Mouse (Mus musculus) cerebral cortex, adult 2 months (tissue): Measurements from ENCODE around the gene Otx2.

Experiments used
- WGBS: fragments of 180-500 bp; shearing (Covaris S2); methylation state at CpG from one replicate; pipeline ENCODE4 v1.1.7; 2018; 5-methylcytosine and 5-hydroxymethylcytosine counted together

Gene Otx2

DNA sequence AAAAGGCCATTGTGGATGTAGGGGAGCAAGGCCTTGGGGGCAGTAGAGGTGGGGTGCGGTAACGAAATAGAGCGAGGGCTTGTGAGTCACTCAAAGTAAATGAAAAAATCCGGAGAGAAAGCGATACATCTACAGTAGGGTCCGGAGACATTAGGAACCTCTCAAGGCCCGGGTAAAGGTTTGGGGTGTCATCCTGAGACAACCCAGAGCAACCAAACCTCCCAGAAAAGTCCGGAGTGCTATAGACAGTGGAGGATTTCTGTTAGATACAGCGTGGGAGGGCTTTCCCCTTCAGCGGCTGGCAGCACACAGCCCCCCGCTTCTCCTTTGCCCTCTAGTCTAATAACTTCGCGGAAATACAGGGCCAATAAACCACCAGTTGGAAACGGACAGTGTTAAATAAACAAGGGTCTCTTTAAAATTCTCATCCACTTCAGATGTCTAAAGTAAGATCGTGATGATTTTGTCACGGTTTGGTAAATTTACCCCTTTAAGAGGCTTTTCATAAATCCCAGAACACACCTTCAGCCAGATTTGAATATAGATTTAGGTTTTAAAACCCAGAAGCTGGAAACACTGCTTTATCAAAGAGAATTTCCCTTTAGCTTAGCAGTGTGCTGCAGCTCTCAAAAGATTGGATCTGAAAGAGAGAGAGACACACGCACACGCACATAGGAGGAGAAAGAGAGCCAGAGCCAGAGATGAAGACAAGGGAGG is 3.9 kb downstream of the Otx2 start:
- WGBS: 6% methylated on average over 18 of the region's 18 CpGs

DNA sequence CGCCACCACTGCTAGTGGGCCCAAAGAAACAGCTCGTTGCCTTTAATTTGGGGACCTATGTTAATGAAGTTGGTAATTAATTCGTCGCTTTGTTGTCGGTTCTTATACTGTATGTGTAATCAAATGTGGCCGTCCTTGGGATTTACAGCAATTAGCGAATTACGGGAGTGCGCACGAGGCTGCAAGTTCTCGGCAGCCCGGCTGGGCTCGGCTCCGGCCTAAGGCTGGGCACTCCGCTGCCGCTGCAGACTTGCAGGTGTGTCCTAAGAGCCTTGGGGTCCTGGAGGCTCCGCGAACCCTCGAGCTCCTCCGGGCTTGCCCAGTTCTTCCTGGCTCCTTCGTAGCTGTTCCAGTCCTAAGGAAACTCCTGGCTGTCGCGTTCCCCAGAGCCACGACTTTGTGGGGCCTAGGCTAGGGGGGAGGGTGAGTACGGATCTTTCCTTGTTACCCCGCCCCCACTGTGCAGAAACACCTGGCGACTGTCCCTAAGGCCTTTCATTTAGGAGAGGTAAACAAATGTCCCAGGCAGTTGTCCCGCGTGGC is 4.8 kb downstream of the Otx2 start:
- WGBS: 3% methylated on average over 29 of the region's 29 CpGs

DNA sequence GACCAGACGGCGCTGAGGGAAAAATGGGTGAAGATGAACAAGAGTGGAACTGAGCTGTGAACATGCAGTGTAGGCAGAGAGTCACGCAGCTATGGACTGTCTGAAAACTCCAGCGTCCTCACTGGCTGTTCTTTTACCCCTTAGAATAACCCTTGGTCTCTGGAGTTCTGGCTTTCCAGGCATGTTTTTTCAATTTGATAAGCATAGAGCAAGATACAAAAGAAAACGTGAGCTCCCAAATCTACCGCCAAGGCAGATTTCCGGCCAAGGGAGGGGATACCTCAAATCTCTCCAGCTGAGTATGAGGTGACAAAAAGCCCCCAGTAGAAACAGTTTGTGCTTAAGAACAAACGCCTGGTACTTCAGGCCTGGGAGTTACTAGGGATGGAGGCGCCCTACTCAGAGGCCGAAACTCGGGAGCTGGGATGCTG is 5.6 kb downstream of the Otx2 start:
- WGBS: 9% methylated on average over 11 of the region's 11 CpGs

DNA sequence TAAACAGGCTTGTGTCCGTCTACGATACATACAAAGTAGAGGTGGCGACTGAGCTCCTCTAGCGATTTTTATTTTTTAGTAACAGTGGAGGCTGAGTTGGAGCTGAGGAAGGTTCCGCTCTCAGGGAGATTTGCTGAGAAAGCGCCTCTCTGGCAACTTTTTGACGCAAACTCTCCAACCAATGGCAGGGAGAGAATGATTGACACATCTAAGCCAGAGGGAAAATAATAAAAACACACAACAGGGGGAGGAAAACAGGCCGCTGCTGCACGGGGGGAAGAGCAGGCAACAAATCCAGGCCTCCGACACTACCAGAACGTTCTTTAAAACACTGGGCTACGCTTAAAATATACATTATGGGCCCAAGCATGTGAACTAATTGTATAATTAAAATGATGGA is 6.2 kb downstream of the Otx2 start:
- 8% methylated on average over 12 of the region's 12 CpGs for WGBS

DNA sequence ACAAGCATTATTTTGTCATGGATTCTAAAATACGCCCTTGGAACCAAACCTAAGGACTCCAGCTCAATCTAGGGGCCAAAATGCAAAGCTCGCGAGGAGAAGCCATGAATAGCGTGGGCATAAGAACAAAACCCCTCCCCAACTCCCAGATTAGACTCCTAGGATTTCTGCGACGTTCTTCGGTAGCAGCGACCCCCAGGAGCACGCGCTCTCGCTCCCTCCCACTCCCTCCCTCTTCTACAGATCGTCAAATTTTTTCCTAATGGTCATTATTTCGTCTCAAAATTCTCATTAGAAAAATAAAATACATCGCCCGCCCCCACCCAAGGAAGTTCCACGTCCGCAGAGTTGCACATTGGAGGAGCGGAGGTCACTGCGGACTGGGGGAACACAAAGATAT is 6.8 kb downstream of the Otx2 start:
- 4% methylated on average over 19 of the region's 19 CpGs for WGBS

DNA sequence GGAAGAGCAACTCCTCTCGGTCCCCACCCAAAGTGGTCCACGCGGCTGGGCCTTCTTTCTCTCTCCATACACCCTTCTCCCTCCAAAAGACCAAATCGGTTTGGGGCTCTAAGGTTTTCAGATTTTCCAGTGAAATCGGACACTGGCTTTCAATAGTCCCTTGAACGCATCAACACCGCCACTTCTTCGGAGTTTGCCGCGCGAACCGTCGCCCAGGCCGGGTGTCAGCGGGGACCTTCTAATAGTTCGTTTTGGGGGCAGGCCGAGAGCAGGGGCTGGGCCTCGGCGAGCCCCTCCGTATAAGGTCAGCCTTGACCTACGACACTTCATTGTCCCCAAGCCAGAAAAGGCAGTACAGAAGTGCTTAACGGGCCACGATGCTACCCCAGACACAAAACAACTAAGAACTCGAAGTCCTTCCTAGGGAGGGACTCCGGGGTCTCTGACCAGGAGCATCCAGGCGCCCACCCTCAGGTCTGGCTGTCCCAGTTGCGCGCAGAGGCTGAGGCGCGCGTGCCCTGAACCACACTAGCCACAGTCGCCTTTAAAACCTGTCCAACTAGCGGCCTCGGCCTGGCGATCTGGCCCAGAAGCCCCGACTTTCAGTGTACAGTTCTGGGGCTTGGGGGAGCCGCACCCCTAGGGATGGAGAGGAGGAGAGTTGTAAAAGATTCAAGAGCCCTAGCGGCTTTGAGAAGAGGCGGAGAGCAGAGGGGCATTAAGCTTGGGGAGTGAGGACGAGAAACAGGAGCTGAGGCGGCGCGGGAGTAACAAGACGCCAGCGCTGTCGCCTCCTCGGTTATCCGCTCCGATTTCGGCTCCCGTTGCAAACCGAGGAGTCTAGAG is 7.6 kb downstream of the Otx2 start:
- 4% methylated on average over 52 of the region's 52 CpGs for WGBS

DNA sequence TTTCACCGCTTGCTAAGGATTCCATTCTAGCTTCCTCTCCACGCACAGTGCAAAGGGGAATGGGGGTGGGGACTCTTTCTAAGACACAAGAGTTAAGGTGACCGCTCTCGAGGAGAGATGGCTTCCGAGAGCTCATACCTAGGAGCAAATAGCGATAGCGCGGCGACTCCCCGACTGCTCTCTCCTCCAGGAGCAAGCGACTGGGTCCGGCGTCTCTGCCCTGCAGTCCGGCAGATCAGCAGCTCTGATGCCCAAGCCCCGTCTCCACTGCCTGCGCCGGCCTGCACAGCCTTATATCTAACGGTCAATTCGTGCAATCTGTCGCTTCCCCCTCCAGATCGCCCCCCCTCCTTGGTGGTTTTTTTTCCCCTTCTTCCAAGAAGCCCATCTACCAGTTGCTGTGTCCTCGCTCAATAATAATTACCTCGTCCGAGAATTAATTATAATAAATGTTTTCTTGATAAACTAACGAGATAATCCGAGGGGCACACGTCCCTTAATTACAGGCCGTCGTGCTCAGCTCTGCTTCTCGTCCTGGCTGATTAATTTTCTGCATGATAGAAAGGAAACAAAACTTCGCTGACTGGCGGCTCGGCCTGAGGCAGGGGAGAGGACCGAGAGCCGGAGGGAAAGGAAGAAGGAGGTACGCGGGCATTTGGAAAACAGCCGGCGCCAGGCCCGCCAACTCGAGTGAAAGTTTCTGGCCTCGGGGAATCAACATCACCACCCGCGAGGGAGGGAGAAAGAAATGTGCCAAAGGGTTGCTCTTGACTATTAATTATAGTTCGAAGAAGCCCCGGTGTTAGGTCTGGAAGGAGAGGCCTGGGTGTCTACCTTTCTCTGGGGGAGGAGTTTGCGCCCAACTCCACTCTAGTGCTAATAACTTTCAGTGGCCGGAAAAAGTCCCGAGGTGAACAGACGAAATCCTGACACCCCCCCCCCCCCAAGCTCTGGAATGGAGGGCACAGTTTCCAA is 8.5 kb downstream of the Otx2 start:
- WGBS: 4% methylated on average over 50 of the region's 50 CpGs

DNA sequence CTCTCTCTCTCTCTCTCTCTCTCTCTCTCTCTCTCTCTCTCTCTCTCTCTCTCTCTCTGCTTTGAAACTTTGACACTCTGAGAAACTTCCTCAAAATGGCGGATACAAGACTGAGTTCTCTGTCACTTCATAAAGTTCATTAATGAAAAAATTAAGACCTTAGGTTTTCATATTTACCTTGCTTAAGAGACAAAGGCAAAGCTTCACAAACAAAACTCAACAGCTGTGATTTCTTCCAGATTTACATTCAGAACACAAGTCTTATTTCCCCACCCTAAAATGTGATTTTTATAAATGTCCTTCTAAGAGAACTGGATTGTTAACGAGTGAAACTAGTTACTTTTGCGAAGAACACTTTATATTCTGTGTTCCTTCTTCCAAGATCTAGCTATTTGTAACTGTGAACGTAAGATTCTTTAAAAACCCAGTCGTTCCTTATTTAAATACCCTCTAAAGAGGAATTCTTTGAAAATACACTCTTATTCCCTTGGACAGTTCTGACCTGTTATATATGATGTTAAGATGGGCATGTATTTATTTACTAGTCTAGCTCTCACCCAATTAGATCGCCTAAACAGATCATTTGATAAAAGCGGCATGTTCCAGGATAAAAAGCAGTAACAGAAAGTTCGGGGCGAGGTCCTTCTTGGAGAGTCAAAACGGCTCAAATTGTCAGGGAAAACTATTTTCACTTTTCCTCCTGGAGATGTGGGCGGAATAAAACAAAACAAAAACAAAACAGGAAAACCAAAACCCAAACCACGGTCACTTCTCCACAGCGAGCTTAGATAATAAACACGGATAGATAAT is 9.4 kb downstream of the Otx2 start:
- WGBS: 4% methylated on average over 14 of the region's 14 CpGs

DNA sequence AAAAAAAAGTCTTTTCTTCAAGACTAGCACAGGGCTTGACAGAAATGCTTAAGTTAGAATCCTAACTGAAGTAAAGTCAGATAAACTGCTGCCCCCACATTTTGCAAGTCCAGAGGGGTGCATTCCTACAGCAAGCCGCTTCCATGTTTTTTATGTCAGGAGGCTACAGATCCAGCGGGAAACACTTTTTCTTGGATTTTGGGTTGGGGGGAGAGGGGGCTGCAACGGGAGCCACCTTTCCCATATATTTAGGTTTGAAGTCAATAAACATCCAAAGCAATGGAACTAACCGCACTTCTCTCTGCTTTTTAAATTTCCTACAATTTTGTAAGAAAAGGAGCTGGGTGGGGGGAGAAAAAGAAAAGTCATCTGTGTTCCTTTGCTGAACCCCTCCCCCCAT is 10.1 kb downstream of the Otx2 start:
- WGBS: 3% methylated on average over 4 of the region's 4 CpGs

DNA sequence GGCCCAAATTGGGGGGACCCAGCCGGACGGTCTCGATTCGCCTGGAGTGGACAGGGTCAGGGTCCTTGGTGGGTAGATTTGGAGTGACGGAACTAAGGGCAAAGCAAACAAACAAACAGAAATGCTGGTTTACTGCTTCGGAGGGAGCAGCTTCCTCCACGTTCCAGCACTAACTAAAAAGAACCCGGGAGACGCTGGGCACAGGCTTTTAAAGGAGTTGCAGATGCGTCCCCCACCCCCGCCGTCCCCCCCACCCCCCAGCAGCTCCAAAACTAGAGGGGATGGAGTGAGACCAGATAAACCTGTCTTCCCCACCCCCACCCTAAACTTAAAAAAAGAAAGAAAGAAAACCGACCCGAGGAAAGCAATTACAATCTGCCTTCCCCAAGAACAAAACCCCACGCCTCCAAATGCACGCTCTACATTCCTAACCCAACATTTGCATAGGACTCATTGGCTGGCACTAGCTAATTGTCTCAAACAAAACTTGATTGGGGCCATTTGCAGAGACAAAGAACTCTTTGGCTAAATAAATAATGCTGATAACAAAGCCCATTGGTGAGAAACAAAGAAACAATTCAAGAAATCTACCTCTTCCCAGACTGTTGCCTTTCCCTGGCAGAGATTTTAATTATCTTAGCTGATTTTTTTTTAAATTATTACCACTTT is 10.9 kb downstream of the Otx2 start:
- 3% methylated on average over 16 of the region's 16 CpGs for WGBS

DNA sequence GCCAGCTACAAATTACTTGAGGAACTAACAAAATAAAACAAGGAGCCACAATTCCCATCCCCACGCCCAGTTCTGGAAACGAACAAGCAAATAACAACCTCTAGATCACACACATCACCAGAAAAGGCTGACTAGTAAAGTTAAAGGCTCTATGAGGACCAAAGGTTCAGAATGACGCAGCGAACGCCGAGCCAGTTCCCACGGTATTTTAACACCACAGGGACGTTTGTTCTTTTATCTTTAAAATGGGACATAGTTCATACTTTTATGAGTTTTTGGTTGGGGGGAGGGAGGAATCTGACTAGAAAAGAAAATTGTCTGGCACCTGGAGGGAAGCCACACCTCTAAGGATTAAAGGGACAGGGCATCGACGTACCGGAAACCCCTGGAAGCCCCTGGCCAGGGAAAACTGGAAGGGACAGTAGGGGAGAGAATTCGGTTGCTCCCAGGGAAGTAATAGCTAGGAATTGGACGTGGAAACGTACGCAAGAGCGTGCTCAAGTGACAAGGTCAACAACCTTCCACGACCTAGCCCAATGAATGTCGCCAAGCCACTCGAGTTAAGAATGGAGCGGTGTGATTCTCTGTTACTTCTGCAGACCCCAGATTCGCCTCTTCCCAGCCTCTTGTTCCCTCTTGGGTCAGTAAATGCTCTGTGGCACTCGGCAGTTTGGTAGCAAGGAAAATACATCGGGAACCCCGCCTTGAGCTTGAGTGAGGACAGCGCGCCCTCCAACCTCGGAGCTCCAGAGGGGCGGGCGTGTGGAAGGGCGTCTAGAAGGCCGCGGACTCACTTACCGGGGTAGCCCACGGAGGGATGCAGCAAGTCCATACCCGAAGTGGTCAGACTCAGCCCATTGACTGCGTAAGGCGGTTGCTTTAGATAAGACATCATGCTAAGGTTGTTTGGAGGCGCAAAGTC is 11.7 kb downstream of the Otx2 start:
- 8% methylated on average over 38 of the region's 38 CpGs for whole genome bisulfite sequencing

DNA sequence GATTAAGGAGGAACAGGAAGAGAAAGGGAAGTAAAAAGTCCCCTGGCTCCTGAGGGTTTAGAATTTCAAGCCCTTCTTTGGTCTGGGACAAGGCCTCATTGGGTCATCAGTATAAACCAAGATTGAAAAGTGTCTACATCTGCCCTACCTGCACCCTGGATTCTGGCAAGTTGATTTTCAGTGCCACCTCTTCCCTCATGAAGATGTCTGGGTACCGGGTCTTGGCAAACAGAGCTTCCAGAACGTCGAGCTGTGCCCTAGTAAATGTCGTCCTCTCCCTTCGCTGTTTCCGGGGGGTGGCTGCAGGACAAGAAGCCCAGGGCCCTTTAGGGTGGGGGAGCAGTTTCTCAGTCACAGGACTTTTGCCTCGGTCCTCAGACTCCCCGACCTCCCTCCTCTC is 12.5 kb downstream of the Otx2 start:
- 36% methylated on average over 8 of the region's 8 CpGs for WGBS

DNA sequence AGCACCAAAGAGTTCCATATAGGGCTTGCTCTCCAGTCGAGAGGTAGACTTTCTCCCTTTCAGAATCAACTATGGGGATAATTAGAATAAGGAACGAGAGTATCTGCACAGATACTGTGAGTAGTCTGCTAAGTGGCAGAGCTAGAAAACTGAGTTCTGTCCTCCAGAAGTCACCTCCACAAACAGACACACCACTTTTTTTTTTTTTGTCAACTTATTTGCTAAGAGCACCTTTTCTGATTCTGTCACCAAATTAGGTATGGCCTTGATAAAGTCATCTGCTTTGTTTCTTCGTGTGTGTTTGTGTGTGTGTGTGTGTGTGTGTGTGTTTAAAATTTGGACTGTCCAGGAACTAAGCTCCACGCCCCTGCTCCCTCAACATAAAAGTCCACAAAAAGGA is 13.0 kb downstream of the Otx2 start:
- WGBS: 75% methylated on average over 4 of the region's 4 CpGs

DNA sequence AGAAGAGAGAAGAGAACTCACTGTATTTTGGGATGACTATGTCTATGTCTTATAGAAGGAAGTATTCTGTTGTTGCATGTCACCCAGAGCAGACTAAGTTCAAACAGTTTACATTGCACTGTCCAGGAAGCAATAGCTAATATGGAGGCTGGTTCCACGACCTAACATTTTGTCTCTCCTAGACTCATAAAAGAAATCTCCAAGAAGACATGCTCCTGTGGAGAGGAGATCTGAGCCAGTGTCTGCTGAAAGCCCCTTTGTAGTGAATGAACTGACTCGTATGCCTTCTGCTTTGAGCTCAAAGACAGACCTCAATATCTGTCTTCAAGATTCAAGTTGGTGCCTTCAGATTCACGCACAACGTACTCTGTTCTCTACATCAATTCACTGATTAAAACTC is 14.0 kb downstream of the Otx2 start:
- 70% methylated on average over 4 of the region's 4 CpGs for WGBS

DNA sequence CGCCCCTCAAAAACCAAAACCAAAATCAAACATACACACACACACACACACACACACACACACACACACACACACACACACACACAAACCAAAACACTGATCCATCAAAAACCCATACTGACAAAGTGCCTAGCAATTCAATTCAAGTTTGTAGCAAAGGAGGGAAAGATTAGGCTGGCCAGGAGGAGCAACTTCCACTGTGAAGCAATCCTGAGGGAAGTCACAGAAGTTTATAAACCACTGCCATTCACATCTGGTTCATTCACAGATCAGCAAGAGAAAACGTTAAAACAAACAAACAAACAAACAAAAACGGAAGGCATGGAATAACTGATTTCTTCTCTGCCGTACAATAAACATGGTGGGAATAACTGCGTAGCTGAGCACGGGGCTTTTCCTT is 16.4 kb downstream of the Otx2 start:
- WGBS: 78% methylated on average over 6 of the region's 6 CpGs

DNA sequence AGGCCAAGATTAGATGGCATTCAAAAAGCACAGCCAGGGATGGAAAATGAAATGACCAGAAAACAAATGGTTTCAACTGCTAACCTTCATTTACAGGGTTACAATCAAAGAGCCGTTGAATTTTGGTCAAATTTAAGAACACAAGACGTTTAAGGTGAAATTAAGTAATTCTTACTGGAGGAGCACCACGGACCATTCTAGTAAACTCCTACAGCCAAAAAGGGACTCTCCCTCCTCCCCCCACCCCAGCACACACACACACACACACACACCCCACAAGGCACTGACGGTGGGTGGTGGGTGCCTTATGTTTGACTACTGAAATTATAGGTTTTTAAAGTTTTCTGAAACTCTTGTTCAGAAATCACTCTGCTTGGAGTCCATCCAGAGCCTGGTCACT is 16.9 kb downstream of the Otx2 start:
- WGBS: 60% methylated on average over 4 of the region's 4 CpGs

DNA sequence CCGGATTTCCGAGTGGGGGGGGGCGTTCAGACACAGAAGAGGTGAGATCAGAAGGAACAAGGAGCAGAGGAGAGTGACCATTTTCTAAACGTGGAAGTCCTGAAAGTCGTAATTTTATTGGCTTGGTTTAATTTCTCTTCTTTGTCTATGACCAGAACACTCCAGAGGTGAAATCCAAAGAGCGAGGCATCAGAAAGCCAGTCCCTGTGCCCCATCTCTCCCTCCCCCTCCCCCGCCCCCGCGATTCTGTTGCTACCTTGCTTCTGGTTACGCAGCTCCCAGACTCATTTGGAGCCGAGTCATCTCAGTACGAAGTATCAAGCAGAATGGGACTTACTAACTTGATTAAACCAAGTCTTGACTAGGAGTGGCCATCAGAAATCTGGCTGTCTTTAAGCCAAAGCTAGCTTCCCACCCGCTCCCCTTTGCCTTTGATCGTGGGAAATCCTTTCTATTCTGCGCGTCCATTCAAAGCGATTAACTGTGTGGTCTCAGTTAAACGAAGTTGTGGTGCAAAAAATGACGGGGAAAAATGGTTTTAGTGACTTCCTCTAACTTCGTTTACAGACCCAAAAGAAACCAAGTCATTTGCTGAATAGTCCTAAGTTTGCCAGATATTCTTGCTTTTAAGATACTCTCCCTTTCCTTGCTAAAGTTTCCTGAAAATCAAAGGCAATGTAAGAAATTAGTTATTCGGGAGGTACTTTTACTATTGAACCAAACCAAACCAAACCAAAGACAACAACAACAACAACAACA is 17.6 kb downstream of the Otx2 start:
- WGBS: 13% methylated on average over 21 of the region's 21 CpGs

DNA sequence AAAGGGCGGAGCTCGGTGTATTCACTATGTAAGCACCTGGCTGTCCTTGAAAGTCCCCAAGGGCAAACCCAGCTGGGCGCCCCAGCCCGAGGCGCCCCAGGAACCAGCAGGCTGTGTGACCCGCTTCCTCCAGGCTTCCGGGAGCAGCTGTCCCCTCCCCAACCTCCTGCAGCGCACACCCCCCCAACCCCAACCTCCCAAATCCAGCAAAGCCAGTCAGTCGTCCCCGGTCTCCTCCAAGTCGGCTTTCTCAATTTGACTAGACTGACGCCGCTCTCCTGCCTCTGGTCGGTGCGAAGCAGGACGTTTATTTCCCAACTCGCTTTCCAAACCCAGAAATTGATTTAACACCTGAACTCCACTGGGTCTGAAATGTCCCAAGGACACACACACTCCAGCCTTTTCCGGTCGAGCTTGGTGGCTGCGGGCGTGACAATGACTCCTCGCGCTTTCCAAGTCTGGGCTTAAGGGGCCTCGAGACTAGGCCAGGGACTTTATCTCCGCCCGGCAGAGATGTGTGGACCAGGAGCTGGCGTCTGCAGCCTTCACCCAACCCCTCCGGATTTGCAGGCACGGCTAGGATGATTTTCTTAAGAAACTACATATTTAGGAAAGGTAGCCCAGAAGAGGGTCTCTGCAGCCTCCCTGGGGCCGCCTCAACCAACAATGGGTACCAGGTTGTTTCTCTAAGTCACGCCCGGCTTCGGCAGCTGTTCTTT is 18.4 kb downstream of the Otx2 start:
- 9% methylated on average over 33 of the region's 33 CpGs for WGBS
